Mouse (Mus musculus): ENCODE data around the gene Vmn1r2. TPM values are rescaled to one million over a fixed set of nuclear protein-coding genes. Genes with fewer than 3 reads are reported as not detected.

Vmn1r2 gene
- polyA plus RNA-seq, 1 experiment, result not detected

Other genes starting within 250 kb of the Vmn1r2 start
- gene Vmn1r3, start 18.0 kb downstream of the Vmn1r2 start, polyA plus RNA-seq (2012; ENCODE audit: insufficient read depth, insufficient read length, missing spikeins), result not detected in 2 replicates